Mouse (Mus musculus) Patski (cell line): ENCODE measurements at regions not wholly inside any gene's neighbourhood (a gene's known extent, or its start where the extent isn't known, plus 50 kb on each side); places are given as distances from the start of the nearest gene placed in this dataset.
A peak's percentile ranks its signal among the peaks of the same experiment; 100 is the strongest.
"Not testable (repeated sequence)": the region's sequence is repeated elsewhere in the genome, so short reads cannot be mapped to it uniquely, and the experiment has no call there.

Source experiments
- ATAC-seq: fragments of 100-300 bp; one replicate; pipeline ENCODE4 v1.8.0; 2021
- CTCF ChIA-PET: fragments of 350-600 bp; sonication (Branson Sonifier 250); formaldehyde crosslinking; loops from one replicate; lab custom pipeline; 2022; ENCODE audit warnings: inconsistent platforms; lab: Charles Lee
- POLR2A ChIA-PET: fragments of 350-600 bp; sonication (Branson Sonifier 250); formaldehyde crosslinking; loops from one replicate; lab custom pipeline; 2022; ENCODE audit warnings: antibody characterized with exemption, inconsistent platforms; lab: Charles Lee
- DNase-seq: peaks from one replicate; pipeline ENCODE4 v3.0.0-alpha.2; 2011; ENCODE audit warnings: low read depth, low spot score
- H3K27me3 ChIP-seq: fragments of 371-371 bp; one replicate; pipeline ENCODE4 v1.5.1; 2021
- CTCF ChIP-seq: fragments of 100-300 bp; IDR thresholded peaks from one replicate; pipeline ENCODE4 v1.5.1; 2021
- in situ Hi-C: fragments of 300-500 bp; cut with MboI; formaldehyde crosslinking; loops from 3 replicates; pipeline ENCODE4 v1.11.1; 2018; ENCODE audit warnings: low pct_unique_long_range_greater_than_20kb, mixed read lengths

DNA sequence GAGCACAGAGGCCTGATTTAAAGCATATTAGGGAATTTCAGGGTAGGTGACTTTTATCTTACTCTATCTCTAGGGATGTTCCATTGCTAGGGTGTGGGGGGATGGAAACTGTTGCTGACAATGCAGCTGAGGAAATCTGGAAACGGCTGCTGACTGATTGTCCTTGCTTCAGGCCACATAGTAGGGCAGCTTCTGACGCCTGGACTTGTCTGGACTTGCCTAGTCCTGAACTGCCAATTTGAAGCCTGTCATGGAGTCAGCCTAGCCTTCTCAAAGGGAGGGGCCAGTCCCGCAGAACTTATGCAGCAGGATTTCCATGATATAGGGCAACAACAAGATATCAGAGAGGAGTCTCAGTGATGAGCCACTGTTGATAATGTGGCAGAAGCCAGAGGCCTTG, 85.3 kb upstream of the Thpo start:
- ATAC-seq (no peak), DNase-seq (no peak)
- ChIA-PET POLR2A (no interaction called here), CTCF (no interaction called here)
- in situ Hi-C loops = no loop called here
- no peaks in the 10 kb centered on the region for H3K27me3 ChIP-seq
- TF ChIP-seq CTCF = no peak

DNA sequence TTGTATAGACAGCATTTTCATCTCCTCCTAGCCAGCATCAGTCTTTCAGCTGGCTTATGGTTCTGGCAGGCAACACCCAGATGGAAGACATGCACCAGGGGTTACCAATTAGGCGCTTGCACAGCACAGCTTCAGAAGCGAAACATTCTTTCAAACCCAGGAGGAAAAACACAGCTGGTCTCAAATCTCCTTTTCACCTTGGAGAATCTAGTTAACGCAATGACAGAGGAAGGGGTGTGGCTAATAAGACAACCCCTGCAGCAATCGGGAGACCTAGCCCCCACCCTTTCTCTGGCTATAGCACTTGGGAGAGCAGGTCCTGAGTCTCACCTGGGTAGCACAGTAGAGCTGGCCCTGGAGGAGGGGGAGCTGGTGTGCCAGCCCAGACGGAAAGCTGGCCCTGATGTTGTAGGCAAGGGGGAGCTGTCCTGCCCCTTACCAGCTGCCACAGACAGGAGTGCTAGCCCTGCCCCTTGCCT, 84.4 kb upstream of the Thpo start:
- ChIA-PET CTCF (no interaction called here), POLR2A (no interaction called here)
- in situ Hi-C loops = no loop called here
- TF ChIP-seq CTCF = no peak
- no peaks in the 10 kb centered on the region for H3K27me3 ChIP-seq
- ATAC-seq = no peak
- DNase-seq = no peak

DNA sequence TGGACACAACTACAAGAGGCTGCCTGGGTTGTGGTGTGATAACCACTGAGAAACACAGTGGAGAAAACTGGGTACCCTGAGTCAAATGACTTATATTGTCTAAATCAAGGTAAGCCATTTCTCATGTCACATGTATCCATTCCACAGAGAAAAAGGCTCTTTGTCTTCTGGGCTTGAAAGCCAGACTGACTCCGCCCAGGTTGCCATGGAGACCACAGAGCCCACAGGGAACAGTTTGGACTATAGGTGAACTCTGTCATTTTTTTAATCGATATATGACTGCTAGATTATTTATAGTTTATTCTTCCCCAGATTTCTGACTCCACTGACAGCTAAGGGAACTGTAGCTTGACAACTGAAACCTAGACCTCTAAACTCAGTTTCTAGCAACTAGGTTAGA, 80.7 kb upstream of the Thpo start:
- ATAC-seq = no peak
- no peaks in the 10 kb centered on the region for H3K27me3 ChIP-seq
- ChIA-PET POLR2A (no interaction called here), CTCF (no interaction called here)
- in situ Hi-C loops = no loop called here
- TF ChIP-seq CTCF = no peak
- no peak for DNase-seq

DNA sequence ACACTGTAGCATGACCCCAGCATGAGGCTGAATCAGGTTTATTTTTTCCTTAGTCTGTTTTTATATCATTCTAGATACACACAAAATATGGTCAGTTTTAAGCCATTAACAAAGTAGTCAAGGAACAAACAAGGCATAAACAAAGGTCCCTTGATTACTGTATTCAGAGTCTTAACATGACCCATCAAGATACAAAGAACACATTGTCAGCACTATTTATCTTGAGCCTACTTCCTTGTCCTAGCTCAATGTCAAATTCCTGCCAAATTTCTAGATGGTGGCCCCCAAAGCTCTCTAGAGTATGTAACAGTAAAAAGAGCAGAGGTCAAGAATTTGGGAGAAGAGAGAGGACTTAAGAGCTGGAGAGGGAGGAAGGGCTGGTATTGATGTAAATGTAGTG, 79.9 kb upstream of the Thpo start:
- ATAC-seq = no peak
- H3K27me3 ChIP-seq = no peaks in the 10 kb centered on the region
- TF ChIP-seq CTCF = no peak
- in situ Hi-C loops = no loop called here
- CTCF ChIA-PET = no interaction called here
- no peak for DNase-seq
- POLR2A ChIA-PET = no interaction called here

DNA sequence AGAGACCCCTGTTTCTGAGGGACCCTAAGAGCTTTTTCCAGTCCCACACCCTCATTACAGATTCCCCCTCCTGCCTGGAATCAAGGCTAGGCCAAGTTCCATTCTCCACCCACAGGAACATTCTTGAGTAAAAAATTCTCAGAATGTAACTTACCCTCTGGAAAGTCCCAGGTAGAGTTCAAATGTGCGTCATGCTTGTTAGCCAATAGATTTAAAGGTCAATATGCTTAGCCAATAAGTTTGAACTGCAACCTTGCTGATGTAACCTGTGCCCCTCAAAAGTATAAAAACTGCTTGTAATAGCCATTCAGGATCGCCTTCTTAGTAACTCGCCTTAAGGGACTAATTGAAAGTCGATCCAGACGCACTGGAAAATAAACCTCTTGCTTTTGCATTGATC, 77.7 kb upstream of the Thpo start:
- H3K27me3 ChIP-seq, POLR2A ChIA-PET, DNase-seq, CTCF ChIA-PET, ATAC-seq, in situ Hi-C loops: not testable (repeated sequence)

DNA sequence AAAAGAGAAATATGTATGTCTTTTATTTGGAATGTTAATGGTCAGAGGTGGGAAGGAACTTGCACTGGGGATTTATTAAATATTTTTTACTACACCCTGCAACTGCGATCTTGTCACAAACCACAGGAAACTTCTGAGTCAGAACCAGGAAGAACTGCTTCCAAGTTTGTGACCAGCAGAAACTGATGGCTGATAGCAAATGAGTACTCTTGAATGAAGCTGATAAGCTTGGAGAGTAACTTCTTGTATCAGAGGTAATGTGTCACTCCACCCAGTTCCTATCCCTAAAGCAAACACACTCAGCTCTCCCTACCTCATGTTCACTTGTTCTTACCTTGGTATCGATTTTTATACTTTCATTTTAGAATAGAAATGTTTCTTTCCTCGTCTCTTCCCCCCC, 76.0 kb upstream of the Thpo start:
- in situ Hi-C loops = no loop called here
- ChIA-PET POLR2A (no interaction called here), CTCF (no interaction called here)
- H3K27me3 ChIP-seq = no peaks in the 10 kb centered on the region
- DNase-seq (no peak), ATAC-seq (no peak)
- no peak for TF ChIP-seq CTCF

DNA sequence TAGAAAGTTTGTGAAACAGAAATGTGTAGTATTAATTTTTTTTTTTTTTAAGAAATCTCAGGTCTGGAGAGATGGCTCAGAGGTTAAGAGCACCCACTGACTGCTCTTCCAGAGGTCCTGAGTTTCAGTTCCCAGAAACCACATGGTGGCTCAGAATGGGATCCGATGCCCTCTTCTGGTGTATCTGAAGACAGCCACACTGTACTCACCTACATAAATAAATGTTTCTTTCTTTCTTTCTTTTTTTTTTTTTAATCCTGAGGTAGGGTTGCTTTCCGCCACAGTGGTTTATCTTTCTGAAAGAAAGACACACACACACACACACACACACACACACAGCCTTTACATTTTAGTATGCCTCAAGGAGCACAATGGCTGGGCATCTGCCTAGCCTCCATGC, 74.0 kb upstream of the Thpo start:
- in situ Hi-C loops = loop anchor here (10.0 kb wide), 2 partner anchors 87 to 377 kb away; no protein-coding TSS in a partner anchor
- ChIA-PET CTCF (no interaction called here), POLR2A (no interaction called here)
- no peaks in the 10 kb centered on the region for H3K27me3 ChIP-seq
- no peak for ATAC-seq
- no peak for DNase-seq
- TF ChIP-seq CTCF = peak; percentile 28

DNA sequence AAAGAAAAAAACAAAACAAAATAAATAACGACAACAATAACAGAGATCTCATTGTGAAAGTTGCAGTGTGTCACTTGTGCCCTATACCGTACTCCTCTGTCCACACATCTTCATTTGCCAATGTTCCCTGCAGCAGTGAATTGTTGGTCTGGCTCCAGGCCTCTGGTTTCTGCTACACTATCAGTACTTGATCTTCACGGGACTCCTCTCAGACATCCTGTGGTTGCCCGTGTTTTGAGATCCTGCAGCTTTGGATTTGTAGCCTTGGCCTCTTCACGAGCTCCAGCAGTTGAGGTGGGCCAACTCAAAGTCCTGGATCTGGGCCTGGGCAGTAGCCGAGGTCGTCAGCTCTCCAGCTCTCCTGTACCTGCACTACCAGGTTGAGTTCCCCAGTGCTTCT, 72.4 kb upstream of the Thpo start:
- ATAC-seq (no peak), DNase-seq (no peak)
- no peaks in the 10 kb centered on the region for H3K27me3 ChIP-seq
- ChIA-PET CTCF (no interaction called here), POLR2A (interaction anchor here (0.6 kb wide), 1 partner anchor 80 kb away, joined by 3 read pairs; no protein-coding TSS in a partner anchor)
- no peak for TF ChIP-seq CTCF
- in situ Hi-C loops = loop anchor here (10.0 kb wide), 2 partner anchors 88 to 378 kb away; no protein-coding TSS in a partner anchor

DNA sequence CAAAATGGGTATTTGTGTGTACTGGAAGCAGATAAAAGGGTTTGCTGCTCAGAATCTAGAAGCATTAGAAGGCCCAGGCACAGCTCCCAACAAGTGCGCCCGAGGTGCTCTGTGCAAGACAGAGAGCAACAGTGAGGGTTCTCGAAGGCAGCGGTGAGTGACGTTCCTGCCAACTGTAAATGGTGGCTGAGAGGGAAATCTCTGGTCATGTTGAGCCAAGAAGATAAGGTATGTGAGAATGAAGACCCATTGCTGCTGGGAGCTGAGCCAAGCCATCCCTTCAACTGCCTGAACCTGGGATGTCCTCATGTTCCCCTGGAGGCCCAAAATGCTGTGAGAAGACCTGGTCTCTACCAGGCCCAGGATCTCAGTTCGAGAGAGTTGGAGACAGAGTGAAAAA, 71.5 kb upstream of the Thpo start:
- POLR2A ChIA-PET = no interaction called here
- DNase-seq = no peak

DNA sequence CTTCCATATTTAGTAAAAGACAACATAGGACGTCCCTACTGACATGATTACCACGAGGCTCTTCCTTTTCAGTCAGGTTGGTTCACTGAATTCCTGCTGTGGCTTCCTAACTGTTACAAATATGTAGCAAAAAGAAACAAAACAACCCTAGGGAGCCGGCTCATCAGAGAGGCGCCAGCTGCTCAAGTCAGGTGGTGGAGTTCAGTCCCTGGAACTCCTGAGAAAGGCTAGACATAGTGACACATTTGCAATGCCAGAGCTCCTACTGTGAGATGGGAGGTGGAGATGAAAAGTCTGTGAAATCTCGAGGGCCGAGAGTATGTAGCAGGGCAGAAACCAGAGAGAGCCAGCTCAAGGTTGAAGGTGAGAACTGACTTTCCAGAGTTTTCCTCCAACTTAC, 70.8 kb upstream of the Thpo start:
- POLR2A ChIA-PET = no interaction called here
- TF ChIP-seq CTCF = no peak
- DNase-seq (no peak), ATAC-seq (no peak)
- in situ Hi-C loops = loop anchor here (10.0 kb wide), 2 partner anchors 90 to 380 kb away; no protein-coding TSS in a partner anchor
- H3K27me3 ChIP-seq = no peaks in the 10 kb centered on the region
- CTCF ChIA-PET = interaction anchor here (1.7 kb wide), 1 partner anchor 10 kb away, joined by 7 read pairs; no protein-coding TSS in a partner anchor

More for the DNA sequence above, 71.5 kb upstream of the Thpo start:
- TF ChIP-seq CTCF = no peak
- no peaks in the 10 kb centered on the region for H3K27me3 ChIP-seq
- in situ Hi-C loops = loop anchor here (10.0 kb wide), 2 partner anchors 89 to 379 kb away; no protein-coding TSS in a partner anchor
- CTCF ChIA-PET = no interaction called here
- no peak for ATAC-seq

DNA sequence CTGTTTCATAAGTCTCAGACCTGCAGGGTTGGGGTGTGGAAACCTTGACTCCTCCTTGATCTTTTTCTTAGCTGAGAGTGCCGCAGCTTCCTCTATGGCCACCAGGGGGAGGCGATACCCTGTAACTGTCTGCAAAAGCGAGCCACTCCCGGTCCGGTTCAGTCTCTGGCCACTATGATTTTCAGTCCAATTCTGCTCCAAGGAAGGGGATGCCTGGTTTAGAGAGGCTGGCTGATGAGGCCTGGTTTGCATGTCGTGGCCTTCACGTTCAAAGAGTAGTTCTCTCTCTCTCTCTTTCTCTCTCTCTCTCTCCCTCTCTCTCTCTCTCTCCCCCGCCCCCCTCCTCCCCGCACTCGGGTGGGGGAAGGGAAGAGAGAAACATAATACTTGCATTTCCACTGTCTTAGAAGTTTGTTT, 70.3 kb upstream of the Thpo start:
- DNase-seq (peak; percentile 19), ATAC-seq (peak; percentile 92)
- peak; percentile 93 for TF ChIP-seq CTCF
- in situ Hi-C loops = loop anchor here (10.0 kb wide), 2 partner anchors 90 to 380 kb away; no protein-coding TSS in a partner anchor
- CTCF ChIA-PET = interaction anchor here (0.7 to 1.7 kb wide), 5 partner anchors 9 to 391 kb away, joined by 3 to 7 read pairs (median 4); no protein-coding TSS in a partner anchor
- POLR2A ChIA-PET = no interaction called here
- H3K27me3 ChIP-seq = no peaks in the 10 kb centered on the region
